ENCODE assay signal across 1 mouse cellular context in the genomic region with DNA sequence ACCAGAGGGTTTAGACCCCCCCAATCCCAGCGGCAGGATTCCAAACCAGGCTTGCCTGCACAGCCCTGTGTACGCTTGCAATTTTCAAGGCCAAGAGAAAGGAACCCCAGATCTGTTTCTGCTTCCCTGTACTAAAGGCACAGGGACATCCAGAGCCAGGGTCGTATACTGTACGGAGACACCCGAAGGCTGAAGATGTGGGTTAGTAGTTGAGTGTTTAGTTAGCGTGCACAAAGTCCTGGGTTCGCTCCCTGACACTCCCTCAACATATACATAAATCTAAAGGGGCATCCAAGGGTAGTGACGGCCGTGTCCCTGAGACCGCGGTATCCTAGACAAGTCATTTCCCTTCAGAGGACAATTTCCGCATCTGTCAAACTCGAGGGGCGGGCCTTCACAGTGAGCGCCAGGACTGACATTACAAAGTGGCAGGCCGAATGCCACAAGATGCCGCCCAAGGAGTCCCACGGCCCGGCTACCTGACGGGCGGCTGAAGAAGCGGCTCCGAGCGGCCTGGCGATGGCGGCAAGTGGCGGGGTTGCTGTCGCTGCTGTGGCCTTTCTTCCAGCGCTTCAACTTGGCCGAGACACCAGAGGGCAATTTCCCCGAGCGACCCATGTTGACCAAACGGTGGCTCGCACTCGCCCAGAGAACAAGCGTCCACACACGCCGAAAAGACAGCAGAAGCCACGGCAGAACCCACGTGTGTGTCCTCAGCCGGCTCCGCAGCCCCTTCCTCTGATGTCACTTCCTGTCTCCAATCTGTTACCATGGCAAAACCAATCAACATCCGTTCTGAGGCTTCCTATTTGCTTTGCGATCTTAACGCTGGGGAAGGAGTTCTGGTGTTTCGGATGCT.
TF ChIP-seq lines count a peak whose summit lies in the region.

A gene (minus strand): TSS at position 714 of the 859 bp plus-strand sequence.

TF ChIP-seq in MEL, 35 proteins besides CTCF, POLR2A, EP300 and RAD21 (continued from another document):
- TF ChIP-seq ZKSCAN1 (IDR thresholded peaks at IDR 0.05; ENCODE audit: low read depth, low read length), result no peak
- TF ChIP-seq MYC (IDR thresholded peaks at IDR 0.05; ENCODE audit: low read depth, low read length), result peak; percentile 99
- no peak for TF ChIP-seq UBTF (IDR thresholded peaks at IDR 0.05; ENCODE audit: borderline replicate concordance, insufficient read depth, low read depth, low read length)
- TF ChIP-seq ZC3H11A (IDR thresholded peaks at IDR 0.05; ENCODE audit: low read depth, low read length), result no peak
- TF ChIP-seq TCF12 (IDR thresholded peaks at IDR 0.05; ENCODE audit: low read depth, low read length), result no peak; the same call in 1 of the 2 replicates
